Mouse (Mus musculus): ENCODE measurements around the gene Alad. TPM values are rescaled to one million over a fixed set of nuclear protein-coding genes. Genes with fewer than 3 reads are reported as not detected.

Gene Alad
- total RNA-seq (2015) (12.5 and 16.9 TPM in 2 replicates), total RNA-seq (2017) (5.1 and 9.2 TPM in 2 replicates)

- peak; percentile 82 for ATAC-seq (ENCODE audit: poor library complexity, severe bottlenecking)
These were observed at the start of gene Alad for GRCm38 (mm10) chr4:62519849-62520233. Gene Alad, minus strand, starts transcription at chr4:62519918.

GRCm38 (mm10) chr4:62568359-62568758, 48.6 kb upstream of the Alad start:
- ATAC-seq (ENCODE audit: poor library complexity, severe bottlenecking) = no peak

- ATAC-seq (ENCODE audit: poor library complexity, severe bottlenecking) = no peak
These were observed 48.0 kb upstream of the Alad start for GRCm38 (mm10) chr4:62567696-62568095.

- ATAC-seq (ENCODE audit: poor library complexity, severe bottlenecking) = no peak
These were observed 46.8 kb upstream of the Alad start for GRCm38 (mm10) chr4:62566530-62566929.

GRCm38 (mm10) chr4:62562006-62562405, 42.3 kb upstream of the Alad start:
- 0 out of 2 replicates have a peak, but pooled peaks have one; percentile 31 for ATAC-seq (ENCODE audit: poor library complexity, severe bottlenecking)

- peak; percentile 19; the same call in 1 of the 2 replicates for ATAC-seq (ENCODE audit: poor library complexity, severe bottlenecking)
These were observed 41.9 kb upstream of the Alad start for GRCm38 (mm10) chr4:62561630-62562001.

- ATAC-seq (ENCODE audit: poor library complexity, severe bottlenecking) = peak; percentile 97
These were observed 41.4 kb upstream of the Alad start for GRCm38 (mm10) chr4:62560963-62561629.

GRCm38 (mm10) chr4:62559797-62560329, 40.1 kb upstream of the Alad start, which contains the start of gene Rgs3:
Gene Rgs3, plus strand, starts transcription at chr4:62559847.
- no peak for ATAC-seq (ENCODE audit: poor library complexity, severe bottlenecking)

GRCm38 (mm10) chr4:62557436-62557835, 37.7 kb upstream of the Alad start:
- ATAC-seq (ENCODE audit: poor library complexity, severe bottlenecking) = no peak

GRCm38 (mm10) chr4:62551966-62552365, 32.2 kb upstream of the Alad start:
- ATAC-seq (ENCODE audit: poor library complexity, severe bottlenecking) = no peak

- ATAC-seq (ENCODE audit: poor library complexity, severe bottlenecking) = no peak
These were observed 25.1 kb upstream of the Alad start for GRCm38 (mm10) chr4:62544801-62545200.

GRCm38 (mm10) chr4:62543782-62544181, 24.1 kb upstream of the Alad start:
- ATAC-seq (ENCODE audit: poor library complexity, severe bottlenecking) = no peak

GRCm38 (mm10) chr4:62541802-62542201, 22.1 kb upstream of the Alad start:
- ATAC-seq (ENCODE audit: poor library complexity, severe bottlenecking) = no peak

- ATAC-seq (ENCODE audit: poor library complexity, severe bottlenecking) = no peak
These were observed 14.0 kb upstream of the Alad start for GRCm38 (mm10) chr4:62533729-62534128.

- no peak for ATAC-seq (ENCODE audit: poor library complexity, severe bottlenecking)
These were observed 7.9 kb upstream of the Alad start for GRCm38 (mm10) chr4:62527655-62528054.

- no peak for ATAC-seq (ENCODE audit: poor library complexity, severe bottlenecking)
These were observed 6.5 kb upstream of the Alad start for GRCm38 (mm10) chr4:62526256-62526655.

GRCm38 (mm10) chr4:62525489-62525811, 5.7 kb upstream of the Alad start:
- ATAC-seq (ENCODE audit: poor library complexity, severe bottlenecking) = no peak

GRCm38 (mm10) chr4:62524651-62525488, 5.2 kb upstream of the Alad start, which contains the start of the genes Pole3 and 4933430I17Rik:
Gene Pole3, minus strand, starts transcription at chr4:62525068.
Gene 4933430I17Rik, plus strand, starts transcription at chr4:62525369.
- ATAC-seq (ENCODE audit: poor library complexity, severe bottlenecking) = peak; percentile 98

- ATAC-seq (ENCODE audit: poor library complexity, severe bottlenecking) = no peak
These were observed 1.2 kb upstream of the Alad start for GRCm38 (mm10) chr4:62520892-62521400.

- no peak; the same call in 1 of the 2 replicates for ATAC-seq (ENCODE audit: poor library complexity, severe bottlenecking)
These were observed 433 bp downstream of the Alad start for GRCm38 (mm10) chr4:62519122-62519848.

All from megakaryocyte, adult 5-6 weeks (primary cell).